Mouse (Mus musculus): ENCODE data around the gene Ddx17. TPM values are rescaled to one million over a fixed set of nuclear protein-coding genes. Genes with fewer than 3 reads are reported as not detected.

Gene Ddx17
- polyA plus RNA-seq, 1 experiment = 193 TPM

DNA sequence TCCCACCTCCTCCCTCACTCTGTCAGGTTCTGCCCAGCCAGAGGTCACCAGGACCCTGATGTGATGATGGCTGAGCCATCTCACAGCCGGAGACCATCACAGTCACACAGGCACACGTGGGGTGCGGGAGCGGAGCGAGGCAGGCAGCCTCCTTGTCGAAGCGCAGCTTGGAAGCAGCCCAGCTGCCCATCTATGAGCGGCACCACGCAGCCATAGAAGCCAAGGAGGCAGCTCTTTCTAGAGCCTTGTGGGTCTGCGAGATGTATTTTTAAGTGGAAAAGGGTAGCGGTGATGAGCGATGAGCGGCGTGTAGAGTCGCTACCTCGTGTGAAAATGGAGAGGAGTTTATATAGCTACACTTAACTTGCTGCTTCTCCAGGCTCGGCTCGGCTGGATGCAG lies 53.0 kb downstream of the Ddx17 start:
- Histone ChIP-seq H3K4me1 (ENCODE audit: control insufficient read depth, insufficient read depth, low read length) (peaks cover 2% of the 10 kb centered on the region; the same call in 1 of the 2 replicates), H3K36me3 (ENCODE audit: control insufficient read depth, insufficient read depth, low read length) (no peaks in the 10 kb centered on the region), H3K27me3 (ENCODE audit: control insufficient read depth, insufficient read depth, low read length) (no peaks in the 10 kb centered on the region), H3K4me3 (ENCODE audit: control insufficient read depth, low read depth, low read length) (no peak overlapping the region), H3K27ac (ENCODE audit: control insufficient read depth, insufficient read depth, low read depth, low read length) (no peak overlapping the region)
- TF ChIP-seq CTCF (IDR thresholded peaks at IDR 0.05; ENCODE audit: control insufficient read depth, insufficient read depth, insufficient replicate concordance, low read depth, low read length) (no peak), POLR2A (IDR thresholded peaks at IDR 0.05; ENCODE audit: control insufficient read depth, low read depth, low read length) (no peak)

- H3K4me1 ChIP-seq (ENCODE audit: control insufficient read depth, insufficient read depth, low read length) = no peaks in the 10 kb centered on the region
- TF ChIP-seq POLR2A (IDR thresholded peaks at IDR 0.05; ENCODE audit: control insufficient read depth, low read depth, low read length) (no peak), CTCF (IDR thresholded peaks at IDR 0.05; ENCODE audit: control insufficient read depth, insufficient read depth, insufficient replicate concordance, low read depth, low read length) (no peak)
- H3K27me3 ChIP-seq (ENCODE audit: control insufficient read depth, insufficient read depth, low read length) = no peaks in the 10 kb centered on the region
- H3K36me3 ChIP-seq (ENCODE audit: control insufficient read depth, insufficient read depth, low read length) = no peaks in the 10 kb centered on the region
- no peak overlapping the region for H3K4me3 ChIP-seq (ENCODE audit: control insufficient read depth, low read depth, low read length)
- no peak overlapping the region for H3K27ac ChIP-seq (ENCODE audit: control insufficient read depth, insufficient read depth, low read depth, low read length)
Measured at GRCm38 (mm10) chr15:79489463-79489862, 57.1 kb downstream of the Ddx17 start.

DNA sequence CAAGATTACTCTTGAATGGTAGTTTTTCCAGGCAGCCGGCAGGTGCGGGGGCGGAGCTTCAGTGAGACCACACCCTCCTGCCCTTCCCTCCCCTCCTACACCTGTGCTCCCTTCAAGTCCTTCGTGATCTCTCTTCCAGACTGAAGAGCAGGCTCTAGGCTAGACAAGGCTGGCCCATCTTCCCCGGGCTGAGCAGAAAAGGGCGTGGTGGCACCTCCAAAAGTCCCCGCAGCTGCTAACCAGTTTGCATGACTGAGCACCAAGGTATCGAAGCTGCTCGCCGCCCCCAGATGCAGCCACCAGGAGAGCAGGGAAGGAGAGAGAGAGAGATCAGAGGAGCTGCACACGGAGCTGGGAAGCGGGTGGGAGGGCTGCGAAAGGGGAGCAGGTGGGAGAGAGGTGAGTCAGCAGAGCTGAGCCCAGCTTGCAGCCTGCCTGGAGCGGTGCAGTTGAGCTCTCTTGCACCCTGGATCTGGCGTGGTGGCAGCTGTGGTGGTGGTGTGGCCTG lies 65.3 kb downstream of the Ddx17 start:
- no peak for TF ChIP-seq CTCF (IDR thresholded peaks at IDR 0.05; ENCODE audit: control insufficient read depth, insufficient read depth, insufficient replicate concordance, low read depth, low read length)
- no peak for TF ChIP-seq POLR2A (IDR thresholded peaks at IDR 0.05; ENCODE audit: control insufficient read depth, low read depth, low read length)
- Histone ChIP-seq H3K27ac (ENCODE audit: control insufficient read depth, insufficient read depth, low read depth, low read length) (no peak overlapping the region), H3K4me3 (ENCODE audit: control insufficient read depth, low read depth, low read length) (no peak overlapping the region), H3K36me3 (ENCODE audit: control insufficient read depth, insufficient read depth, low read length) (no peaks in the 10 kb centered on the region), H3K27me3 (ENCODE audit: control insufficient read depth, insufficient read depth, low read length) (no peaks in the 10 kb centered on the region), H3K4me1 (ENCODE audit: control insufficient read depth, insufficient read depth, low read length) (peaks cover 7% of the 10 kb centered on the region; the same call in 1 of the 2 replicates)

Other genes starting within 250 kb of the Ddx17 start
- 303 and 357 TPM in 2 replicates for gene Pla2g6, start 218.4 kb downstream of the Ddx17 start, polyA plus RNA-seq (2012; rRNA removed)
- 0.77 and 1.1 TPM in 2 replicates for gene Maff, start 200.1 kb downstream of the Ddx17 start, polyA plus RNA-seq (2012; rRNA removed)
- gene Tmem184b, start 143.2 kb downstream of the Ddx17 start, polyA plus RNA-seq (2012; rRNA removed) = 9.7 and 11.8 TPM in 2 replicates
- 5.5 and 6.7 TPM in 2 replicates for gene Csnk1e, start 91.2 kb downstream of the Ddx17 start, polyA plus RNA-seq (2012; rRNA removed)
- gene Kcnj4, start 41.5 kb downstream of the Ddx17 start, polyA plus RNA-seq (2012; rRNA removed) = 0.58 and 0.78 TPM in 2 replicates
- gene Kdelr3, start 30.3 kb downstream of the Ddx17 start, polyA plus RNA-seq (2012; rRNA removed) = 2.3 and 3.6 TPM in 2 replicates
- 7.0 and 8.6 TPM in 2 replicates for gene Dmc1, start 58.4 kb upstream of the Ddx17 start, polyA plus RNA-seq (2012; rRNA removed)
- gene Fam227a, start 112.2 kb upstream of the Ddx17 start, polyA plus RNA-seq (2012; rRNA removed) = 20.0 and 20.4 TPM in 2 replicates
- gene Cby1, start 112.5 kb upstream of the Ddx17 start, polyA plus RNA-seq (2012; rRNA removed) = 57.1 and 58.1 TPM in 2 replicates
- gene Tomm22, start 124.1 kb upstream of the Ddx17 start, polyA plus RNA-seq (2012; rRNA removed) = 301 and 361 TPM in 2 replicates
- gene Josd1, start 141.2 kb upstream of the Ddx17 start, polyA plus RNA-seq (2012; rRNA removed) = 22.6 and 24.9 TPM in 2 replicates
- 38.8 and 42.7 TPM in 2 replicates for gene Gtpbp1, start 144.1 kb upstream of the Ddx17 start, polyA plus RNA-seq (2012; rRNA removed)
- 16.7 and 19.5 TPM in 2 replicates for gene Sun2, start 195.8 kb upstream of the Ddx17 start, polyA plus RNA-seq (2012; rRNA removed)
- 187 and 198 TPM in 2 replicates for gene Dnal4, start 231.1 kb upstream of the Ddx17 start, polyA plus RNA-seq (2012; rRNA removed)